Mouse (Mus musculus) cerebellum, adult 2 months (tissue): ENCODE results near the gene Irf3. TPM values are rescaled to one million over a fixed set of nuclear protein-coding genes. Genes with fewer than 3 reads are reported as not detected.

Experiments
- DNase-seq, 2 experiments: peaks; one replicate each; pipeline ENCODE4 v3.0.0; 2021
- H3K27ac ChIP-seq: fragments of 200-500 bp; 2 replicates; pipeline ENCODE4 v1.5.1; 2012; ENCODE audit warnings: low read length, control low read depth, inconsistent platforms; ENCODE audit not compliant: insufficient read depth
- H3K27me3 ChIP-seq: fragments of 200-500 bp; 2 replicates; pipeline ENCODE4 v1.6.1; 2012; ENCODE audit warnings: inconsistent platforms, mild to moderate bottlenecking, low read length, moderate library complexity; ENCODE audit not compliant: control insufficient read depth, insufficient read depth
- H3K4me1 ChIP-seq: fragments of 200-500 bp; 2 replicates; pipeline ENCODE4 v1.6.1; 2011; ENCODE audit warnings: low read length; ENCODE audit not compliant: control insufficient read depth, insufficient read depth
- H3K4me3 ChIP-seq: fragments of 200-500 bp; replicated peaks from 2 replicates; pipeline ENCODE3; 2011; ENCODE audit warnings: mild to moderate bottlenecking, low read depth, low read length, control low read depth; ENCODE audit not compliant: insufficient read depth
- CTCF ChIP-seq: fragments of 200-500 bp; IDR thresholded peaks from 2 replicates; pipeline ENCODE4 v1.5.1; 2011; ENCODE audit warnings: low read depth, mild to moderate bottlenecking, control low read depth, low read length, moderate library complexity, borderline replicate concordance; ENCODE audit not compliant: insufficient read depth
- POLR2A ChIP-seq: fragments of 200-500 bp; IDR thresholded peaks from 2 replicates; pipeline ENCODE4 v1.6.1; 2011; ENCODE audit warnings: low read length, control low read depth, borderline replicate concordance; ENCODE audit not compliant: insufficient read depth
- WGBS: fragments of 180-500 bp; shearing (Covaris S2); methylation state at CpG from one replicate; pipeline ENCODE4 v1.1.7; 2018; 5-methylcytosine and 5-hydroxymethylcytosine counted together
- polyA plus RNA-seq: library from polyadenylated mRNA; depleted of rRNA; stranded (reverse); fragments of >200 nt; gene quantifications from 2 replicates; pipeline ENCODE4 v1.2.3, GENCODE M21; 2012

The Irf3 gene
- polyA plus RNA-seq, 1 experiment: 126 TPM

- WGBS: 90% methylated on average over 16 of the region's 16 CpGs
- Histone ChIP-seq H3K4me1 (peaks cover 7% of the 10 kb centered on the region; the same call in 1 of the 2 replicates), H3K4me3 (no peak overlapping the region), H3K27me3 (no peaks in the 10 kb centered on the region), H3K27ac (no peak overlapping the region)
- DNase-seq: no peak
- TF ChIP-seq CTCF (no peak), POLR2A (no peak)
Observed at GRCm38 (mm10) chr7:45013366-45014095, 16.1 kb downstream of the Irf3 start.

DNA sequence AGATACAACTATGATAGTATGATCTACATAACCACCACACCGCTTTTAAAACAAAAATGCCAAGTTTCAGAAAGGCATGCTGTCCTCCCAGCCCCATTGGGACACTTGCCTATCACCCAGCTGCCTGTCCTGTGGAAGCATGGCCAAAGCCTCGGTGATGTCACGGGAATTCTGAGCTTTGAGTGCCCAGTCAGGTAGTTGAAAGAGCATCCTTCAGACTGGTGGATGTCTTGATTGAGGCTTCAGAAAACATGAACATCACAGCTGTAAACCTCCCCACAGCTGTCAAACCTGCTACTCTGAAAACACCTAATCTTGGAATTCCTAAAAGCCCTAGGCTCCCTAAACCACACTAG, 16.6 kb downstream of the Irf3 start:
- Histone ChIP-seq H3K27me3 (no peaks in the 10 kb centered on the region), H3K27ac (no peak overlapping the region), H3K4me3 (no peak overlapping the region), H3K4me1 (peaks cover 7% of the 10 kb centered on the region; the same call in 1 of the 2 replicates)
- 78% methylated on average over 3 of the region's 3 CpGs for WGBS
- no peak for DNase-seq
- no peak for TF ChIP-seq POLR2A
- no peak for TF ChIP-seq CTCF

DNA sequence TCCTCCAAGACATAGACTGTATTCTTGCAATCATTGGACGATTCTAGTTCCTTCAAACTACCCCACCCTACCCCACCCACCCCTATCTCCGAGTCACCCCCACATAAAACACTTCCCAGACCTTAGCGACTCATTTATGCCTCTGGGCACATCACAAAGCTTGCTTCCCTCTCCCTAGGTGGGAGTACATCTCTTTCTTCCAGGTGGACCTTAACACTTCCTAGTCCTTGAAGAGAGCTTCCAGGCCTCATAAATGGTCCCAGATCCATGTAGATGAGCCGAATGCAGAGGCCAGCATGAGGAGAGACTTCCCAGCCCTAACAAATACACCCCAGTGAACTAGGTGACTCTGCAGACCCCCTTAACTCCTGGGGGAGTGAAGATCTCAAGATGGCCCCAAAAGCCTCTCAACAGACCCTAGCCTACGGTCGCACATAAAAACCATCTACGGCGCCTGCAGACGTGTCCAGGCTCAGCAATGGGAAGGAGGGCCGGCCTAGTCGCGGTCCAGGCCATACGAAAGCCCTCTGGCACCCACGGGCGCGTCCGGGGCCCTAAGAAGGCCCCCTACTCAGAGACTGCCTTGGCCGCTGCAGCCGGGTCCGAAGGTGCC, 18.0 kb downstream of the Irf3 start:
- no peak for TF ChIP-seq POLR2A
- no peak for TF ChIP-seq CTCF
- Histone ChIP-seq H3K27ac (peak overlapping the region; percentile 72; the same call in 1 of the 2 replicates), H3K27me3 (no peaks in the 10 kb centered on the region), H3K4me1 (peaks cover 7% of the 10 kb centered on the region; the same call in 1 of the 2 replicates), H3K4me3 (peak overlapping the region; percentile 97)
- under 1% methylated on average over 20 of the region's 20 CpGs for WGBS
- DNase-seq: no peak

DNA sequence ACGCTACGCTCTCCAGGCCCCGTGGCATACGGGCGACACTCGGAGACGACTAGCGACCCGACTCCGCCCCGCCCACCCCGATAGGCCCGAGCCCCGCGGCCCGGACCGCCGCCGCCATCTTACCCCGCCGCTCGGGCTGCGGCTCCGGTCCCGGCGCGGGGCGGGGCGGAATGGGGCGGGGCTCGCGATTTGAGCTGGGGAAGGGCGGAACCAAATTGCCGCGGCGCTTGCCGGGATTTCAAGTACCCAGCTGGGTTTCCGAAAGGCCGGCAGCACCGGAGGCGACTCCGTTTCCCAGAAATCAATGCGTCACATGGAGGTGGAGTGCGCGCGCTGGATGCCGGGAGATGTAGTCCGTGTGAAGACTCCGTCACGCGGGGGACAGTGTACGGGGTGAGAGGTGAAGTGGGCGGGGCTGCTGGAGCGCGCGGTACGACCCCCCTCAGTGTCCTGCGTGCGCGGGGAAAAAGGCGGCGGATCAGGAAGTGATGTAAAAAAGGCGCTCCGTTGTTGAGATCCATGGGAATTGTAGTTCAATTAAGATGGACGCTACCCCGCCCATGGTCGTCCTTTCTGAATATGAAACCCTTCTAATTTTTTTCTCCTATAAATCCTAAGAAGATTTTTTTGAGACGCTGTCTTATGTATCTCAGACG, 18.6 kb downstream of the Irf3 start, which contains the start of gene Scaf1:
Gene Scaf1, minus strand, starts transcription at position 407 of the 656 bp plus-strand sequence.
- peak; percentile 99 to 100 for DNase-seq
- H3K4me1 ChIP-seq: peaks cover 7% of the 10 kb centered on the region; the same call in 1 of the 2 replicates
- WGBS: under 1% methylated on average over 69 of the region's 69 CpGs
- no peaks in the 10 kb centered on the region for H3K27me3 ChIP-seq
- H3K27ac ChIP-seq: peak within 1 kb of the TSS; percentile 72; the same call in 1 of the 2 replicates
- TF ChIP-seq CTCF (no peak), POLR2A (no peak)
- peak within 1 kb of the TSS; percentile 97 for H3K4me3 ChIP-seq

DNA sequence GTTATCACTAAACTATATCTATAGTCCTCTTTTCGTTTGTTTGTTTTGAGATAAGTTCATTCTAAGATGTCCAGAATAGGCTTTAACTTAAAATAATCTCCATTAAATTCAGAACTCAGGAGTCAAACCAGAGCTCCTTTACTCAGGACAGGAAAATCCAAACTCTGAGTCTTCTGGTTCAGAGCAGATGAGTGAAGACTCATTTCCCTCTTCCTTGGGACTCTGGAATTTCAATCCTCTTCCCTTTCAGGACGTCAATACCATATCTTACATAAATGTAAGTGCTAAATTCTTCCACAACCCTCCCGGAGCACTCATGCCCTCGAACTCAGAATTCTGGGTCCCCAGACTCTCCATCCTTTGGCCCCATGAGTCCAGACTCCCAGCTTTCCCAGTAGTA, 19.3 kb downstream of the Irf3 start:
- H3K4me3 ChIP-seq: peak overlapping the region; percentile 64
- H3K27ac ChIP-seq: peak overlapping the region; percentile 68; the same call in 1 of the 2 replicates
- no peak for DNase-seq
- TF ChIP-seq CTCF (no peak), POLR2A (no peak)
- no peaks in the 10 kb centered on the region for H3K27me3 ChIP-seq
- peaks cover 7% of the 10 kb centered on the region; the same call in 1 of the 2 replicates for H3K4me1 ChIP-seq
- WGBS: under 1% methylated on average over 4 of the region's 4 CpGs

GRCm38 (mm10) chr7:45017242-45018061, 20.0 kb downstream of the Irf3 start, which contains the start of gene Rras:
TSS of gene Rras (plus strand) at chr7:45017961.
- no peak for TF ChIP-seq CTCF
- TF ChIP-seq POLR2A: peak; percentile 8; the same call in 1 of the 2 replicates

GRCm38 (mm10) chr7:45019031-45019571, 21.7 kb downstream of the Irf3 start:
- Histone ChIP-seq H3K27ac (no peak overlapping the region), H3K4me1 (peaks cover 2% of the 10 kb centered on the region; the same call in 1 of the 2 replicates), H3K4me3 (no peak overlapping the region), H3K27me3 (no peaks in the 10 kb centered on the region)
- TF ChIP-seq CTCF: no peak
- TF ChIP-seq POLR2A: no peak
- DNase-seq: peak in 1 of 2 experiments; percentile 9
- 52% methylated on average over 8 of the region's 8 CpGs for WGBS

More at GRCm38 (mm10) chr7:45017242-45018061, 20.0 kb downstream of the Irf3 start, which contains the start of gene Rras:
- Histone ChIP-seq H3K27ac (peak within 1 kb of the TSS; percentile 68; the same call in 1 of the 2 replicates), H3K27me3 (no peaks in the 10 kb centered on the region), H3K4me1 (peaks cover 7% of the 10 kb centered on the region; the same call in 1 of the 2 replicates), H3K4me3 (peak within 1 kb of the TSS; percentile 62)
- peak; percentile 75 to 90 for DNase-seq
- WGBS: 0% methylated on average over 36 of the region's 36 CpGs
